Mouse (Mus musculus): ENCODE measurements around the gene Slc6a19.
"Not testable (repeated sequence)": the region's sequence is repeated elsewhere in the genome, so short reads cannot be mapped to it uniquely, and the experiment has no call there.

The Slc6a19 gene

DNA sequence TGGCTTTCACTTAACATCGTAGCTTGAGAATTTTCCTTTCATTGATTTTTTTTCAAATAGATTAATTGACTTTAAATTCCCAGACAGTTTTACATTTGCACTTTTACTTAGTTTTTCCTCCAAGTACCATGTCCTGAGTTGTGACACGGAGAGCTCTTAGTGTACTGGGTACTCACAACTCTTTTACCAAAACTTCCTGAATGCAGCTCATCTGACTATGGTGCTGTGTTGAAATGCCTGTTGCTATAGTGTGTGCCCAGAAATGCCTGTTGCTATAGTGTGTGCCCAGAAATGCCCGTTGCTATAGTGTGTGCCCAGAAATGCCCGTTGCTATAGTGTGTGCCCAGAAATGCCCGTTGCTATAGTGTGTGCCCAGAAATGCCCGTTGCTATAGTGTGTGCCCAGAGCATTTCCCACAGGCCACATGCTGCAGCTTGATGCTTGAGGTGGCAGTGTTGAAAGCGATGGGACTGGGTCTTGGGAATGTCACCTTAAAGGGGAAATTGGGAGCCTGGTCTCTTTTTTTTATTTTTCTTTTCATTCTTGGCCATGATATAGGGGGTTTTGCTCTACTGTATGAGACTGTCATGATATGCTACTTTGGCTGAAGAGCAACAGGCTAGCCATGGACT is at the start of gene Slc6a19:
Gene Slc6a19, minus strand, starts transcription at position 172 of the 632 bp plus-strand sequence.
- no peak for DNase-seq (ENCODE audit: low spot score in 2 of 2)

DNA sequence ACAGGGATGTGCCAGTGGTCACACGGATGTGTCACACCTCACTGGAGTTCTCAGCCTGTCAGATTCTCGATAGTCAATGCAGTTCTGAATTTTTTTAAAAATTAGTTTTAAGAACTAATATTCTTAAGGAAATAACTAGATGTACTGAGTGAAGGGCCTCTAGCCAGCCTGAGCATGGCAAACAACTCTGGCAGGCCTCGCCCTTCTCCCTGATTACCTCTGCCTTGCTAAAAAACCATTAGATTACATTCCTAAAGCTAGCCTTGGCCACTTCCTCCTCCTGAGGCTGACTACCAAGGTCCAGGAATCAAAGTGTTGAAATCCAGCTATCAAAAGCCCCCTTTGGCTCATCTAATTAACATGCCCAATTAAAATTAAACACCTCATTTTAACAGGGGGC is 46.6 kb upstream of the Slc6a19 start:
- DNase-seq (ENCODE audit: low spot score in 2 of 2): no peak

DNA sequence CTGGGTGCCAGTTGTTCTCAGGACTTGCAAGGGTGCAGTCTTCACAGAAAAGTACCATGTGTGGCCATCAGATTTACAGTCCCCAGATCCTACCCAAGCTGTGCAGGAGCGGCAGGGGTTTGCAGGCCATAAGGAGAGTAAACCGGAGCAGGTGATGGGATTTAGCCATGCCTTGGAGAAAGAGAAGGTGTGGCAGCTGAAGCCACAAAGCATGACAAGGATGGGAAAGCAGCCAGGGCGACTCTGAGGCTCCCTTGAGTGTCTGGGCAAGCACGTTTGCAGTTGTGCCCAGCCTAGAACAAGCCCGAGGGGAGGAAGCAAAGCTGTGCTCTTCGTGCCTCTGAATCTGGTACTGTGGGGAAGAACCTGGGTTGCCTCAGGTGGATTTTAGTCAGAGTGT is 45.8 kb upstream of the Slc6a19 start:
- no peak for DNase-seq (ENCODE audit: low spot score in 2 of 2)

DNA sequence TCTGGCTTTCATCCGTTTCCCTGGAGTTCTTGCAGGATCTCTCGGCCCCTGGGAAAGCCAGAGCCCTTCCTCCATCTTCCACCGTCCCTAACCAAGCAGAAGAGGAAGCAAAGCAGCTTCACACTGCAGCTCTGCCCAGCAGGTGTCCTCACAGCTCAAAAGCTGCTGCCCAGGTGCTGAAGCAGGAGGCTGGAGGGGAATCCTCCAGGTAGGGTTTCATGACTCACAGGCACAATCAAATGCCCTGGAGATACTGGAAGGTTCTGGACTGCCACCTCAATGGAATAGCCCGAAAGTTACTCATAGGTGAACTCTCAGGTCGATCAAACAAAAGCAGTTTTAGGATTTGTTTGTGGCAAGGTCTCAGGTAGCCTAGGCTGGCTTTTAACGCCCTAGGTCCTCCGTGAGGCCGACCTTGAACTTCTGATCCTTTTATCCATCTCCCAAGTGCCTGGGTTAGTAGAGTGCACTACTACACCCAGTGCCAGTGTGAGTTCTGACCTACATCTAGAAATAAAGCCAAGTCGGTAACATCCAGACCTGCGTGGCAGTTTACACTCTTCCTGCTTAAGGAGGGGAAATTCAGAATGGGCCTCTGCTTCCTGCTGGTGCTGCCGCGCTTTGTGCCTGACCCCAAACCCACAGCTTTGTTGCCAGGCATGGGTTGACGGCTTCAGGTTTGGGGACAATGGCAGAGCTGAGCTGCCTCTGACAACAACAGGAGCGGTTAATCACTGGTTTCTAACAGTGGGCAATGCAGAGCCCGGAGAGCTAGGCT is 44.2 kb upstream of the Slc6a19 start:
- DNase-seq (ENCODE audit: low spot score in 2 of 2): no peak

DNA sequence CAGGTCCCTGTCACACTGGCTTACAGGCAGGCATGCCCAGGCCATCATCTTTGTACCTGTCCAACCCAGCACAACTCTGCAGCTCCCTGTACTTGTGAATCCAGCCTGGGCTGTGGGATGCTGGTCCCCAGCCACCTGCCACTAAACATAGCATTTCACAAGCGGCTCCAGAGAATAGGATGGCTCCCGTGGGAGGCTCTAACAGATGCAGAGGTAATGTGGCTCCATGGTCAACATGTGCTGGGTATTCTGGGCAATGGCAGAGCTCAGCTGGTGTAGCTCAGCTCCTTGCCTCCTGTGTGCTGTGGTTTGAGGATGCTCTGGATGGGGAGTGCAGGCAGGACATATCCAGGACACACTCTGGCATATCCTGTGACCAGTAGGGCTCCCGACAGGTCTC is 39.0 kb upstream of the Slc6a19 start:
- peak in 1 of 2 experiments; percentile 4 for DNase-seq (ENCODE audit: low spot score in 2 of 2)

DNA sequence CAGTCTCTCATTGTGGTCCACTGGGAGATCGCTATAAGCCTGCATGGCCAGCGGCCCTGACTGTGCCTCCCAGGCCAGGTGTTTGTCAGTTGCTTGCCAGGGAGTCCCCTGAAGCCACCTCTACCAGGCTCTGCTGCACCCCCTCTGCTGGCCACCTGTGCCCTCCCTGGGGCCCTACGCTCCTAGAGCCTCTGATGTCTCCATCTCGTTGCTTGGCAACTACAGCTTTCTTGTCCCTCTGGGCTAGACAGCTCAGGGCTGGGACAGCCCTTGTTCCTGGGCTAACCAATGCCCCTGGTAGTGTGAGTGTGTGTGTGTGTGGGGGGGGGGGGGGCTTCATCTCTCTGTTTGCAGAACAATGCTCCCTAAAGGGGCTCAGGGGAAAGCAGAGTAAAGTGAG is 38.3 kb upstream of the Slc6a19 start:
- DNase-seq (ENCODE audit: low spot score in 2 of 2): no peak

DNA sequence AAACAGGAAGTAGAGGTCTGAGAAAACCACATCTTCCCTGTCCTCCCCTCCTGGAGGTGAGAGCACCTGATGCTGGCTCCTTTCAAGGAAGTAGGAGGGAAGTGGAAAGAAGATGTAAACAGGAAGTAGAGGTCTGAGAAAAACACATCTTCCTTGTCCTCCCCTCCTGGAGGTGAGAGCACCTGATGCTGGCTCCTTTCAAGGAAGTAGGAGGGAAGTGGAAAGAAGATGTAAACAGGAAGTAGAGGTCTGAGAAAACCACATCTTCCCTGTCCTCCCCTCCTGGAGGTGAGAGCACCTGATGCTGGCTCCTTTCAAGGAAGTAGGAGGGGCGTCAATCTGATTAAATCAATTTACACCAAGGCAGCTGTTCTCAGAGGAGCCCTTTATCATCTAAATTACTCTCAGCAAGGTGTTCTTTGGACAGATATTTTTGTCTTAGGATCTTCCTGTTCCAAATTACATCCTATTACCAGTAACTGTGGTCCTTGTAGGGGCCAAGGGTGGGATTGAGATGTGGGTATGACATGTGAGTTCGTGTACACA is 35.8 kb upstream of the Slc6a19 start:
- not testable (repeated sequence) for DNase-seq (ENCODE audit: low spot score in 2 of 2)

- no peak for DNase-seq (ENCODE audit: low spot score in 2 of 2)
Observed at GRCm38 (mm10) chr13:73736943-73737342, 32.3 kb upstream of the Slc6a19 start.

DNA sequence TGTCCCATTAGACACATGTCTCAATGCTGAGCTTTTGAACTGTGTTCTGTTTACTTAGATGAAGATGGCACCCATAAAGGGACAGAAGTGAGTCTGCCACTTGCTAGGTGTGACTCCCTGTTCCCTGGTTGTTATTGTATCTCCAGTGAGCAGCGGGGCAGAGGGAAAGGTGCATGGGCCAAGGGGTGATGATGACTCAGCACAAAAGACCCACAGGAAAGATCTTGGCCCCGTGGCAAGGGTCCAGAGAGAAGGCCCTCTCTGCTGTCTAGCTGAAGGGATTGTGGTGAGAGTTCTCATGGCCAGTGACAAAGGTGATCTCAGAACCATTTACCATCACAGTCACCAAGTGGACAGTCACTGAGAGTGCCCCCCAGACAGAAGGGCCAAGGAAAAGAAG is 31.3 kb upstream of the Slc6a19 start:
- no peak for DNase-seq (ENCODE audit: low spot score in 2 of 2)

GRCm38 (mm10) chr13:73735270-73735669 is 30.6 kb upstream of the Slc6a19 start:
- DNase-seq (ENCODE audit: low spot score in 2 of 2): no peak

DNA sequence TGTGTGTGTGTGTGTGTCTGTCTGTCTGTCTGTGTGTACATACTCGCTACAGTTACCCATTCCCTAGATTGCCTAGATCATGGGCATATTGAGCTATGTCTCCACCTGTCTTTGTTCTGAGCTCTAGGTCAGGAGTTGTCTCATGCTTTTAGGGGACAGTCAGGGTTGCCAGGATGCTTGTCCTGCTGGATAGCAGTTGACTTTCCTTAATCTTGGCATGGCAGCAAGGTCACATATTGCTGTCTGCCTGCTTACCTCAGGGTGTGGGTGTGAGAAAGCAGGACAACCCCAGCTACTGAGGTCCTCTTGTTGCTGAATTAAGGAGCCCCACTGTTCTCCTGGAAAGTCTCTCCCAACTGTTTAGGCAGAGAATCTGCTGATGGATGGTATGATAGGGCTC is 29.7 kb upstream of the Slc6a19 start:
- no peak for DNase-seq (ENCODE audit: low spot score in 2 of 2)

DNA sequence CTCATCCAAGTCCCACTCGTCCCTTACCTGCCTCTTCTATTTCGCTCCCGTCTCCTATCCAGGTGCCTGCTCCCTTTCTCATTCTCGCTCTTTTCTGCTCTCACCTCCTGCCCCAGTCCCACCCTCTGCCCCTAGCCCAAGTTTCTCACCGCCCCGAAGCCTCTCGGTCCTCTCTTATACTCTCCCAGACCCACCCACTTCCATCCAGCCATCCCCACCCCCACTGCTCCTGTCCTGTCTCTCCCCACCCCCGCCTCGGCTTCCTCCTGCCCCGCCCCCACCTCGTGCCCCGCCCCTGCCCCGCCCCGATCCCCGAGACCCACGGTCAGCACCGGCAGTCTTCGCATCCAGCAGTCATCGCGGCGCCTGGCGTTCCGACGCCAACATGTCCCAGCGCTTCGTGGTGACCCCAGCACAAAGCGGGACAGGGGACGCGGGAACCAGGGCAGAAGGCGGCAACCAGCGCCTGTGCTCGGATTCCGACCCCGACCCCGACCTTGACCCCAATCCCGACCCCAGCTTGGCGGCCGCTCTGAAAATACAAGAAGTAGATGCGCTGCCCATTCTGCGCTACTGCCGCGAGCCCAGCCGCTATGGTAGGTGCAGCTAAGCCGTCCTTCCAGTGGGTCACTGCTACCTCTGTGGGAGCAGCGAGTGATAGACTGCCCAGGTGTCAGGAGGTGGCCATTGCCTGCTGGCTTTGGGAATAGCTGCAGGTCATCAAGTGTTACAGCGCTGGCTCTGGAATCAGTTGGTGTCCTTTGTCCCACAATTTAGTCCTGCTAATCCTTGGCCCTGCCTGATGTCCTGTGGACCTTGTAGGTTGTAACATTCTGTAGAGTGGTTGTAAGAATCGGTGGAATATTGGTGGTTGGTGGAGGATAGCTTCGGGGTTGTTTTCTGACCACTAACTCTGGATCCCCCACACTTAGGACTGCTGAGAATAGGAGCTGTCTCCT is 28.4 kb upstream of the Slc6a19 start, which contains the start of gene Slc12a7:
Gene Slc12a7, plus strand, starts transcription at position 353 of the 959 bp plus-strand sequence.
- no peak for DNase-seq (ENCODE audit: low spot score in 2 of 2)

- no peak for DNase-seq (ENCODE audit: low spot score in 2 of 2)
Observed at GRCm38 (mm10) chr13:73732235-73732634, 27.6 kb upstream of the Slc6a19 start.

GRCm38 (mm10) chr13:73730913-73731312 is 26.2 kb upstream of the Slc6a19 start:
- DNase-seq (ENCODE audit: low spot score in 2 of 2): no peak

DNA sequence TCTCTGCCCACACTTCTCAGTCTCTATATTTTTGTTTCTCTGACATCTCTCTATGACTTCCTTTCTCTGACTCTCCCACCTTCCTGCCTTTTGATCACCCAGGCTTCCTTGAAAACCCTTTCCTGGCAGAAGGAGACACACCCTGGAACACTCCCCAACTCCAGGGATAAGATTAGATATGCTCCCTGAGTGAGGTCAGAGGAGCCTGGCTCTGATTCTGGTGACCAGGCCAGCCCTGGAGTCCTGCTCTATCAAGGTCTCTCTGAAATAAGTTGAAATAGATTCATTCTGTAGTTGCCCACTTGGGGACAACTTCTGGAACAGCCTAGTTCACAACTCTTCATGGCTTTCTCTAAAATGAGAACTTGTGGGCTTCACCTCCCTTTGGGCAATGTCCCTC is 24.0 kb upstream of the Slc6a19 start:
- DNase-seq (ENCODE audit: low spot score in 2 of 2): no peak

DNA sequence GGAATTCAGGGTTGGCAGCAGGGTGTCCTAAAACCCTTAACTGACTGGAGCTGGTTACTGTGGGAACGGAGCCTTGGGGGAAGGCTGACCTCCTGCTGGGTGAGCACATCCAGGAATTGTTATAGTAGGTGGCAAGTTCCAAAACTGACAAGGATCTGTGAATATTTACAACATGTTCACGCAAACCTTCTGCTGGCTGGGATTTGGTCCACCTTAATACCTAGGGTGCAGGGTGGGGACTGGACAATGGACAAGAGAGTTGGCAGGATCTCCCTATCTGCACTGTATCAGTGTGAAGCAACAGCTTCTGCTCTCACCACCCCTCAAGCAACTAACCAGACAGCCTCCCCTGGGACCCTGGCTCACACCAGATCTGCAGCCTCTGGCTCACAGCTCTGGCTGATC is 23.0 kb upstream of the Slc6a19 start:
- DNase-seq (ENCODE audit: low spot score in 2 of 2): no peak

- DNase-seq (ENCODE audit: low spot score in 2 of 2): no peak
Observed at GRCm38 (mm10) chr13:73725315-73725714, 20.6 kb upstream of the Slc6a19 start.

DNA sequence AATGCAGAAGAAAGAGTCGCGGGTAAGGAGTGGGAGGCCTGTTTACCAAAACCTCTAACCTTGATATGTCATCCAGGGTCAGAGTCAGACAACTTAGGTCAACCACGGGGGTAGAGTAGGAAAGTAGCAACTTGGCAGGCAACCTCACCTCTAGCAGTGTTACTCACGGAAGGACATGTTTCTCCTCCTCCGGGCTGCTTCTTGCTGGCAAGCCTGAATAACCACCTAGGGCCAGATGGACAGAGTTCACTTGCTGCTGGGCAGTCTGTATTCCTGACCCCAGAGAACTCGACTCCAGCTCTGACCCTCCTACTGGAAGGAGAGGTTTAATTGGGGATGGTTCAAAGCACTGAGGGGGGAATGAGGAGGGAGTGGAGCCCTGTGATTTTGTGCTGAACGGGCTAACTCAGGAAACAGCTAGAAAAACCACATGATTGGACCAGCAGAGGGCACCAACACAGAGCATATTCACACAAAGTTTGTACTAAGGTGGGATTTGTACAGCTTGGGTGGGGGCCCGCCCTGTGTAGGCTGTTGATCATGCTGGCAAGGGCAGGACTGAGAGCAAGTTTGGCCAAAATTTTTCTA is 18.5 kb upstream of the Slc6a19 start:
- DNase-seq (ENCODE audit: low spot score in 2 of 2): peak; percentile 21 to 41

DNA sequence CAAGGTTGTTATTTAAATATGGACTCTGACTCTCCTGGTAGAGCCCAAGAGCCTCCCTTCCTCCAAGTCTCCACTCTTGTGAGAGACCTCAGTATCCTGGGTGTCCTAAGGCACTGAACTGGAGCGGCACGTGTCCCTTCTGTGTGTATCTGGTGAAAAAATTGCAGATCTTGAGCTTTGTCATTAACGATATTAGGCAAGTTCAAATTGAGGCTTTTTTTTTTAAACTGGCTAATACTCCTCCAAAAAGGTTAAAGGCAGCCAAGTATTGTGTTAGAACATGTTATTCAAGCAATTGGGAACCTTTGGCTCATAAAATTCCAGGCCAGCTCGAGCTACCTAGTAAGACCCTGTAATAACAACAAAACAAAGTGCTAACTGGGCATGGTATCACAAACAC is 15.6 kb upstream of the Slc6a19 start:
- DNase-seq (ENCODE audit: low spot score in 2 of 2): no peak

- peak; percentile 82 to 91 for DNase-seq (ENCODE audit: low spot score in 2 of 2)
Observed at GRCm38 (mm10) chr13:73718225-73718624, 13.6 kb upstream of the Slc6a19 start.

DNA sequence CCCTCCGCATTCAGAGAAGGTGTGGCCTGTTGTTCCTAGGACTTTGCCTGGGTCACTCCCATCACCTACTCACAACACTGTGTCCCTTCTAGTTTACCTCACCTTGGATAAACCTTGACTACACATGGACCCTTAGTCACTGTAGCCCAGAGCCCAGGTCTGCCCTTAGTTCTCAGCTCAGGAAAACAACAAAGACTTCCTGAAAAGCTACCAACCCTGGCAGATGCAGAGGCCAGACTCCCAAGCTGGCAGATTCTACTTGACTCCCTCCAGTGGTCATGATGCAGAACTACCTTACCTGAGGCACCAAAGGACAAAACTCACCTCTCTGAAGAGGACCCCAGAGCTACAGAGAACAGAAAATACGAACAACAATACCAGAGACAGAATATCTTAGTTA is 9.4 kb upstream of the Slc6a19 start:
- DNase-seq (ENCODE audit: low spot score in 2 of 2): no peak

- no peak for DNase-seq (ENCODE audit: low spot score in 2 of 2)
Observed at GRCm38 (mm10) chr13:73713204-73713603, 8.5 kb upstream of the Slc6a19 start.
